Mouse (Mus musculus): ENCODE data around the gene Prmt1.
A peak's percentile ranks its signal among the peaks of the same experiment; 100 is the strongest.

GRCm38 (mm10) chr7:44966638-44967037 lies 19.7 kb downstream of the Prmt1 start:
- TF ChIP-seq EP300 (IDR thresholded peaks at IDR 0.05; ENCODE audit: low read depth) (no peak), CTCF (IDR thresholded peaks at IDR 0.05; ENCODE audit: low read depth) (peak; percentile 42)

Measured in liver, embryonic 14.5 days (tissue).